Mouse (Mus musculus): ENCODE results near the gene Tpm3. TPM values are rescaled to one million over a fixed set of nuclear protein-coding genes. Genes with fewer than 3 reads are reported as not detected.

The Tpm3 gene
- polyA plus RNA-seq, 1 experiment from 2014 or later = 313 TPM

DNA sequence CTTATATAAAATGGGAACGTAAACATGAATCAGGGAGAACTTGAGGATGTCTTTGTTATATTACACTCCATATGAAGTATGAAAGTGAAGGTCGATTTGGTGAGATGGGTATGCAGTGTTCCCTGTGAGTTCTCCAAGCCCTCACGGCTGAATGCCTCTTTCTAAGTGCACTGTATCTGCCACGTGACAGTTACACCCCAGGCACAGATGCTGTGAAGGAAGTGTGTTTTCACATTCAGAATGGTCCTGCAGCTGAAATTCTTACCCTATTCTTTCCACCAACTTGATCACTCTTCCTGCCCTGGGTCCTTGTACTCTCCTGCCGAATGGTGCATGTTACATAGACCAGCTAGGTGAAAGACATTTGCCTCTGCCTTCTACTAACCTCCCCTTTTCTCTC, 25.5 kb downstream of the Tpm3 start:
- no peak overlapping the region for H3K9ac ChIP-seq
- no peaks in the 10 kb centered on the region for H3K4me1 ChIP-seq (replicated peaks; ENCODE audit: control insufficient read depth, insufficient read depth, low read length)
- no peak for DNase-seq (ENCODE audit: low spot score)
- WGBS = 90% methylated on average over 5 of the region's 5 CpGs
- no peaks in the 10 kb centered on the region for H3K27me3 ChIP-seq (ENCODE audit: control insufficient read depth, insufficient read depth, low read length)
- no peak overlapping the region for H3K27ac ChIP-seq
- H3K4me2 ChIP-seq (replicated peaks) = no peak overlapping the region
- no peak for ATAC-seq (ENCODE audit: low FRiP score)
- H3K9me3 ChIP-seq (ENCODE audit: control insufficient read depth, low read length) = no peaks in the 10 kb centered on the region
- H3K4me3 ChIP-seq (replicated peaks; ENCODE audit: low read length) = no peak overlapping the region
- peaks cover 72% of the 10 kb centered on the region for H3K36me3 ChIP-seq (replicated peaks; ENCODE audit: control insufficient read depth, insufficient read depth)

DNA sequence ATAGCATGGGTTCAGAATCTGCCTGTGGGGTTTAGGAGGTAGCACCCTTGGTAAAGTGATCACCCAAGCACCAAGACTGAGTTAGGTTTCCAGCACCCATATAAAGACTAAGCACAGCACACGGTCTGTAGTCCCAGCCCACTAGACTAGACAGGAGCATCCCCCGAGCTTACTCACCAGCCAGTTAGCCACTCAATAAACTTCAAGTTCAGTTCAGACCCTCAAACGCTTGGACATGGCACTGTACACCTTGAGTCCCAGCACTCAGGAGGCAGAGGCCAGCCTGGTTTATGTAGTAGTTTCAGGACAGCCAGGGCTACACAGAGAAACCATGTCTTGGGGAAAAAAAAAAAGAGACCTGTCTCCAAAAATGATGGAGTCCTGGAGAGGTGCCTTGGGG, 28.6 kb downstream of the Tpm3 start:
- H3K27ac ChIP-seq = no peak overlapping the region
- WGBS = 91% methylated on average over 3 of the region's 3 CpGs
- no peaks in the 10 kb centered on the region for H3K9me3 ChIP-seq (ENCODE audit: control insufficient read depth, low read length)
- H3K27me3 ChIP-seq (ENCODE audit: control insufficient read depth, insufficient read depth, low read length) = no peaks in the 10 kb centered on the region
- no peak overlapping the region for H3K4me3 ChIP-seq (replicated peaks; ENCODE audit: low read length)
- no peak for ATAC-seq (ENCODE audit: low FRiP score)
- H3K9ac ChIP-seq = no peak overlapping the region
- H3K4me2 ChIP-seq (replicated peaks) = no peak overlapping the region
- H3K4me1 ChIP-seq (replicated peaks; ENCODE audit: control insufficient read depth, insufficient read depth, low read length) = no peaks in the 10 kb centered on the region
- no peak for DNase-seq (ENCODE audit: low spot score)
- peaks cover 46% of the 10 kb centered on the region for H3K36me3 ChIP-seq (replicated peaks; ENCODE audit: control insufficient read depth, insufficient read depth)

DNA sequence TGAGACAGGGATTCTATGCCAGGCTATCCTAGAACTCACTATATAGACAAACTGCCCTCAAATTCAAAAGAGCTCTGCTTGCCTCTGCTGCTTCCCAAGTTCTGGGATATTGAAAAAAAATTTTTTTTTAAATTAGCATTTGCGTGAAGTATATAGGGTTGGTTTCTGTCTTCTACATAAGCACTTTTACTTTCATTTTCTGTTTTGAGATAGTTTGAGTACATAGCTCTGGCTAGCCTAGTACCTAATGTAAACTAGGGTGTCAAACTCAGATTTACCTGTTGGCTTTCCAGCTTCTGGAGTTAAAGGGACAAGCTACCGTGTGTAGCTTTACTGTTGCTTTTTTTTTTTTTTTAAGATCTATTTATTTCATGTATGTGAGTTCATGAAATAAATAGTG, 29.2 kb downstream of the Tpm3 start:
- no peaks in the 10 kb centered on the region for H3K27me3 ChIP-seq (ENCODE audit: control insufficient read depth, insufficient read depth, low read length)
- peaks cover 39% of the 10 kb centered on the region for H3K36me3 ChIP-seq (replicated peaks; ENCODE audit: control insufficient read depth, insufficient read depth)
- no peaks in the 10 kb centered on the region for H3K9me3 ChIP-seq (ENCODE audit: control insufficient read depth, low read length)
- H3K4me2 ChIP-seq (replicated peaks) = no peak overlapping the region
- ATAC-seq (ENCODE audit: low FRiP score) (no peak), DNase-seq (ENCODE audit: low spot score) (no peak)
- H3K4me1 ChIP-seq (replicated peaks; ENCODE audit: control insufficient read depth, insufficient read depth, low read length) = no peaks in the 10 kb centered on the region
- 100% methylated on average over 2 of the region's 2 CpGs for WGBS
- H3K4me3 ChIP-seq (replicated peaks; ENCODE audit: low read length) = no peak overlapping the region
- no peak overlapping the region for H3K27ac ChIP-seq
- no peak overlapping the region for H3K9ac ChIP-seq

DNA sequence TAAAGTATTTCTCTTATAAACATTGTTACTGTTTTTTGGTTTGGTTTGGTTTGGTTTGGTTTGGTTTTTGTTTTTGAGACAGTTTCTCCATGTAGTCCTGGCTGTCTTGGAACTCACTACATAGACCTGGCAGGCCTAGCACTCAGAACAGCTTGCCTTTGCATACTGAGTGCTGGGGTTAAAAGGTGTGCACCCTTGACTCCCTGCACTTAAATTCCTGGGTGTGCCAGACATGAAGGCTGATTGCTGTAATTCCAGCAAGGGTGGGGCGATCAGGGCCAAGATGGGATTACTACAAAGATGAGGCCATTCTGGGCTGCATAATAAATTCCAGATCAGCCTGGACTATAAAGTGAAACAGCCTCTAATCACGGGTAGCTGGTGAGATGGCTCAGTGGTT, 29.8 kb downstream of the Tpm3 start:
- H3K4me3 ChIP-seq (replicated peaks; ENCODE audit: low read length) = no peak overlapping the region
- H3K36me3 ChIP-seq (replicated peaks; ENCODE audit: control insufficient read depth, insufficient read depth) = peaks cover 39% of the 10 kb centered on the region
- H3K9me3 ChIP-seq (ENCODE audit: control insufficient read depth, low read length) = no peaks in the 10 kb centered on the region
- H3K27ac ChIP-seq = no peak overlapping the region
- no peak overlapping the region for H3K4me2 ChIP-seq (replicated peaks)
- H3K4me1 ChIP-seq (replicated peaks; ENCODE audit: control insufficient read depth, insufficient read depth, low read length) = no peaks in the 10 kb centered on the region
- ATAC-seq (ENCODE audit: low FRiP score) = no peak
- H3K9ac ChIP-seq = no peak overlapping the region
- H3K27me3 ChIP-seq (ENCODE audit: control insufficient read depth, insufficient read depth, low read length) = no peaks in the 10 kb centered on the region
- WGBS = 81% methylated on average over 2 of the region's 2 CpGs
- no peak for DNase-seq (ENCODE audit: low spot score)

DNA sequence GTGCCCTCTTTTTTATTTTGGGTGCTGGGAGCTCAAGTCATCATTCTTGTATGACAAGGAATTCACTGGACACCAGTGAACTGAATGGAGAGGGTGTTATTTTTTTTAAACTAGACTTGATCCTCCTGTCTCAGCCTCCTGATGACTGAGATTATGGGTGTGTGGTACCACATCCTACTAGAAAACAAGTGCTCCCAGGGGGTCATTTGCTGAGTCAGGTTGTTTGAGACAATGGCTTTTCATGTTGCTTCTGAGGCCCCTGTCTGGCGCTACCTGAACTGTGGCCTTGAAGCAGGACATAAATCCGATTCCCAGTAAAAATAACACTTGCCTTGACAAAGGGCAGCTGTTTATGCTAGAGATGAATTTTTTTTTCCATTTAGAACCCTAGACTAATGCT, 30.7 kb downstream of the Tpm3 start:
- no peak for ATAC-seq (ENCODE audit: low FRiP score)
- no peak overlapping the region for H3K4me2 ChIP-seq (replicated peaks)

DNA sequence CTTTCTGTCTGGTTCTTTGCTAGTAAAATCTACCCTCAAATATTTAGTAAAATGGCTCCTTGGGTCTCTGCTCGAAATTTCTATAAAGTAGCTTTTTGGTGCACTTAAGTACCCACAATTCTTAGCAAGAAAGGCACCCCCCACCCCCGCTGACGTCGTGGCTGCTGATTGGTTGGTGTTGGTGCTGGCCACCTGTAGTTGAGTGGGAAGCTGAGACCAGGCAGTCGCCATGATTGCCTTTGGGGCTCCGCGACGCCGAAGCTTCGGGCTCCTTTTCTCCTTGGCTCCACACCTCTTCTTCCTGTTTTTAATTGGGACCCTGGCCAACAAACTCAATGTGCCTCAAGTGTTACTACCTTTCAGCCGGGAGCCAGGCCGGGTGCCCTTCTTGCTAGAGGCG, 31.5 kb downstream of the Tpm3 start, which contains the start of gene Nup210l:
Gene Nup210l (plus strand): TSS at position 195 of the 400 bp plus-strand sequence.
- no peak within 1 kb of the TSS for H3K4me3 ChIP-seq (replicated peaks; ENCODE audit: low read length)
- WGBS = 86% methylated on average over 13 of the region's 13 CpGs
- no peak within 1 kb of the TSS for H3K9ac ChIP-seq
- no peaks in the 10 kb centered on the region for H3K4me1 ChIP-seq (replicated peaks; ENCODE audit: control insufficient read depth, insufficient read depth, low read length)
- ATAC-seq (ENCODE audit: low FRiP score) (no peak), DNase-seq (ENCODE audit: low spot score) (no peak)
- peaks cover 23% of the 10 kb centered on the region for H3K36me3 ChIP-seq (replicated peaks; ENCODE audit: control insufficient read depth, insufficient read depth)
- H3K4me2 ChIP-seq (replicated peaks) = no peak within 1 kb of the TSS
- no peak within 1 kb of the TSS for H3K27ac ChIP-seq
- no peaks in the 10 kb centered on the region for H3K27me3 ChIP-seq (ENCODE audit: control insufficient read depth, insufficient read depth, low read length)
- no peaks in the 10 kb centered on the region for H3K9me3 ChIP-seq (ENCODE audit: control insufficient read depth, low read length)

More for the DNA sequence above, 30.7 kb downstream of the Tpm3 start:
- Histone ChIP-seq H3K4me3 (replicated peaks; ENCODE audit: low read length) (no peak overlapping the region), H3K9me3 (ENCODE audit: control insufficient read depth, low read length) (no peaks in the 10 kb centered on the region), H3K4me1 (replicated peaks; ENCODE audit: control insufficient read depth, insufficient read depth, low read length) (no peaks in the 10 kb centered on the region), H3K9ac (no peak overlapping the region), H3K36me3 (replicated peaks; ENCODE audit: control insufficient read depth, insufficient read depth) (peaks cover 31% of the 10 kb centered on the region), H3K27me3 (ENCODE audit: control insufficient read depth, insufficient read depth, low read length) (no peaks in the 10 kb centered on the region), H3K27ac (no peak overlapping the region)
- WGBS = 92% methylated on average over 2 of the region's 2 CpGs
- DNase-seq (ENCODE audit: low spot score) = no peak

DNA sequence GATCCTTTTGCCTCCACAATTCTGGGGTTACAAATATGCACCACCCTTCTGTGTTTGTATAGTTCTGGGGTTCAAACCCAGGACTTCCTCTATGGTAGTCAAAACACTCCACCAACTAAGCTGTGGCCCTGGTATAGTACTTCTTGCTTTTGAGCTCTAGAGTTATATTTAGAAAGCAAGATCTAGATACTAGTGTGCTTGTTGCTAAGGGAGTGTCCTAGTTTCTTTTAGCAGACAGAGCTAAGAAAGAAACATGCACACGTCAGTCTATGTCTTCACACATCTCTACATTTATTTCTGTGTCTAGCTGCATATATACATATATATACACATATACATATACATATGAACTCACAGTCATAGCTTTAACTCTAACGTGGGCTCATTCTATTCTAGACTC, 39.3 kb downstream of the Tpm3 start:
- 83% methylated on average over 2 of the region's 2 CpGs for WGBS
- Histone ChIP-seq H3K4me1 (replicated peaks; ENCODE audit: control insufficient read depth, insufficient read depth, low read length) (no peaks in the 10 kb centered on the region), H3K36me3 (replicated peaks; ENCODE audit: control insufficient read depth, insufficient read depth) (no peaks in the 10 kb centered on the region), H3K9ac (no peak overlapping the region), H3K9me3 (ENCODE audit: control insufficient read depth, low read length) (no peaks in the 10 kb centered on the region), H3K27ac (no peak overlapping the region), H3K27me3 (ENCODE audit: control insufficient read depth, insufficient read depth, low read length) (no peaks in the 10 kb centered on the region), H3K4me2 (replicated peaks) (no peak overlapping the region), H3K4me3 (replicated peaks; ENCODE audit: low read length) (no peak overlapping the region)
- ATAC-seq (ENCODE audit: low FRiP score) (no peak), DNase-seq (ENCODE audit: low spot score) (no peak)

DNA sequence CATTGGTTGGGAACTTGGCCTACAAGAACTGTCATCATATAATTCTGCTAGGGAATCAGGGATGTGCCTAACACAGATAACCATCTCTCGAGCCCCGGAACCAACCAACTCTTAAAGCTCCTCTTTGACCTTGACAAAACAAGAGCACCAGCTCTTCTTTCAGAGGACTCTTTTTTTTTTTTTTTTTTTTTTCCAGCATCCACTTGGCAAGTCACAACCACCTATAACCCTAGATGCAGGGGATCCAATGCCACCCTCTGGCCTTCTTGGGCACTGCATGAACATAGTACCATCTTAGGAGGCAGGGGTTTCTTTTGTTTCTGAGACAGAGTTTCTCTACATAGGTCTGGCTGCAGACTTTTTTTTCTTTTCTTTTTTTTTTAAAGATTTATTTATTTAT, 41.9 kb downstream of the Tpm3 start:
- Histone ChIP-seq H3K4me3 (replicated peaks; ENCODE audit: low read length) (no peak overlapping the region), H3K27me3 (ENCODE audit: control insufficient read depth, insufficient read depth, low read length) (no peaks in the 10 kb centered on the region), H3K9ac (no peak overlapping the region), H3K27ac (no peak overlapping the region), H3K9me3 (ENCODE audit: control insufficient read depth, low read length) (no peaks in the 10 kb centered on the region), H3K4me1 (replicated peaks; ENCODE audit: control insufficient read depth, insufficient read depth, low read length) (no peaks in the 10 kb centered on the region), H3K36me3 (replicated peaks; ENCODE audit: control insufficient read depth, insufficient read depth) (no peaks in the 10 kb centered on the region), H3K4me2 (replicated peaks) (no peak overlapping the region)
- DNase-seq (ENCODE audit: low spot score) (no peak), ATAC-seq (ENCODE audit: low FRiP score) (no peak)
- 90% methylated on average over 2 of the region's 2 CpGs for WGBS

DNA sequence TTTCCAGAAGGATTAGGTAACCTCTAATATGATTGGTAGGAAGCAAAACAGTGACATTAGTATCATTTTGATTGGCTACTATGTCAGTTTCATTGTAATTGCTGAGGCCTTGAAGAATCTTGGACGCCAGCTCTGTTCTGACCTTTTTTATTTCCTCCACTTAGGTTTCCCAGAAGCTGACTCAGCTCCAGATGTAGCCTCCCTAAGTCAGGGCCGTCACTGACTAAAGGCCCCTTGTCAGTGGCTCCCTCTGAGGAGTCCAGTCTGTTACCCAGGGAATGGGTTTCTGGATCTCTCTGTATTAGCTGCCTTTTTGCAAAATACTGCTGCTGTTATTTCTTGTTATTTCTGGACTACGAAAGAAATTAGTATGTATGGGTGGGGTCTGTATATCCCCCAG, 43.1 kb downstream of the Tpm3 start:
- Histone ChIP-seq H3K4me3 (replicated peaks; ENCODE audit: low read length) (no peak overlapping the region), H3K4me1 (replicated peaks; ENCODE audit: control insufficient read depth, insufficient read depth, low read length) (no peaks in the 10 kb centered on the region), H3K4me2 (replicated peaks) (no peak overlapping the region), H3K9ac (no peak overlapping the region), H3K36me3 (replicated peaks; ENCODE audit: control insufficient read depth, insufficient read depth) (no peaks in the 10 kb centered on the region), H3K27ac (no peak overlapping the region), H3K27me3 (ENCODE audit: control insufficient read depth, insufficient read depth, low read length) (no peaks in the 10 kb centered on the region), H3K9me3 (ENCODE audit: control insufficient read depth, low read length) (no peaks in the 10 kb centered on the region)
- DNase-seq (ENCODE audit: low spot score) = no peak
- WGBS = 73% methylated on average over 3 of the region's 3 CpGs
- no peak for ATAC-seq (ENCODE audit: low FRiP score)

DNA sequence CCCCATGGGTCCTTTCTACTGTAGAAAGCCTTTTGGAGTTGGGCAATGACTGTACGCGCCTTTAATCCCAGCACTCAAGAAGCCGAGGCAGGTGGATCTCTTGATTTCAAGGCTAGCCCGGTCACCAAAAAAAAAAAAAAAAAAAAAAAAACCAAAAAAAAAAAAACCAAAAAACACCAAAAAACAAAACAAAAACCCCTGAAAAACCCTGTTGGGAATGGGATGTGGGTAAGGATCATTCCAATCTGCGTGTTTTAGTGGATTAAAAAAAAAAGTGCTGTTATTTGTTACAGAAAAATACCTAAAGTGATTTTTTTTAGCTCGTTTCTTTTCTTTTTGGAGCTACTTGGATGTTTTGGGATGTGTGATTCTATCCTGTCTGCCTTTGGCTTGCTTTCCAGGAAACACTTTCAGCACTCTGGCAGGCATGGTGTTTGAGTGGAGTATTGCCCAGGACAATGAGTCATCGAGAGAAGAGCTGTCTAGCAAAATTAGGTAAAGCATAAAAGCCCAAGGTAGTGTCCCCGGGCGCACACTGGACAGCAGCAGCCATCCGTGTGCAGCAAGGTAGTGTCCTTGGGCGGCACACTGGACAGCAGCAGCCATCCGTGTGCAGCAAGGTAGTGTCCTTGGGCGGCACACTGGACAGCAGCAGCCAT, 45.8 kb downstream of the Tpm3 start:
- 93% methylated on average over 13 of the region's 13 CpGs for WGBS
- Histone ChIP-seq H3K4me3 (replicated peaks; ENCODE audit: low read length) (no peak overlapping the region), H3K4me1 (replicated peaks; ENCODE audit: control insufficient read depth, insufficient read depth, low read length) (no peaks in the 10 kb centered on the region), H3K4me2 (replicated peaks) (no peak overlapping the region), H3K36me3 (replicated peaks; ENCODE audit: control insufficient read depth, insufficient read depth) (no peaks in the 10 kb centered on the region), H3K27ac (no peak overlapping the region), H3K9me3 (ENCODE audit: control insufficient read depth, low read length) (no peaks in the 10 kb centered on the region), H3K9ac (no peak overlapping the region), H3K27me3 (ENCODE audit: control insufficient read depth, insufficient read depth, low read length) (no peaks in the 10 kb centered on the region)
- ATAC-seq (ENCODE audit: low FRiP score) (no peak), DNase-seq (ENCODE audit: low spot score) (no peak)
